Mouse (Mus musculus): ENCODE measurements around the gene Zfp790.

- TF ChIP-seq CTCF (IDR thresholded peaks at IDR 0.05; ENCODE audit: low read depth, low read length) (no peak), POLR2A (IDR thresholded peaks at IDR 0.05; ENCODE audit: extremely low read depth, insufficient read depth, low read length) (no peak)
These were observed 26.2 kb downstream of the Zfp790 start for GRCm38 (mm10) chr7:29842105-29842504.
